Mouse (Mus musculus): ENCODE measurements at regions not wholly inside any gene's neighbourhood (a gene's known extent, or its start where the extent isn't known, plus 50 kb on each side); places are given as distances from the start of the nearest gene placed in this dataset.

- TF ChIP-seq CTCF (IDR thresholded peaks at IDR 0.05; ENCODE audit: insufficient read depth, low read depth, low read length) (no peak), POLR2A (IDR thresholded peaks at IDR 0.05; ENCODE audit: insufficient read depth, low read depth, low read length) (no peak)
These were observed 139.0 kb upstream of the Prkcq start for GRCm38 (mm10) chr2:11032891-11033290.
